Mouse (Mus musculus) kidney, postnatal 14 days (tissue): Measurements from ENCODE around the gene Drosha.
A peak's percentile ranks its signal among the peaks of the same experiment; 100 is the strongest.

Source experiments
- DNase-seq: peaks from one replicate; pipeline ENCODE4 v3.0.0; 2022; ENCODE audit warnings: mixed read lengths

Drosha gene

GRCm38 (mm10) chr15:12941651-12942180, 117.1 kb downstream of the Drosha start:
- DNase-seq, result no peak

GRCm38 (mm10) chr15:12942424-12942823, 117.8 kb downstream of the Drosha start:
- no peak for DNase-seq

- DNase-seq, result no peak
Measured at GRCm38 (mm10) chr15:12958051-12958450, 133.4 kb downstream of the Drosha start.

GRCm38 (mm10) chr15:12962179-12962578, 137.6 kb downstream of the Drosha start:
- DNase-seq, result no peak

GRCm38 (mm10) chr15:12965209-12965608, 140.6 kb downstream of the Drosha start:
- peak; percentile 22 for DNase-seq

- no peak for DNase-seq
Measured at GRCm38 (mm10) chr15:12968815-12969214, 144.2 kb downstream of the Drosha start.

- DNase-seq, result peak; percentile 47
Measured at GRCm38 (mm10) chr15:12972441-12972840, 147.8 kb downstream of the Drosha start.
